Mouse (Mus musculus) left cerebral cortex, postnatal 10 days (tissue): ENCODE results near the gene Csrnp3. TPM values are rescaled to one million over a fixed set of nuclear protein-coding genes. Genes with fewer than 3 reads are reported as not detected.
A peak's percentile ranks its signal among the peaks of the same experiment; 100 is the strongest.

Source experiments
- DNase-seq, 2 experiments: peaks; one replicate each; pipeline ENCODE4 v3.0.0; 2021 to 2022; ENCODE audit warnings: low spot score in 2 of 2, mixed read lengths in 1 of 2; ENCODE audit errors: extremely low spot score in 1 of 2
- intact Hi-C: fragments of 180-260 bp; cut with DNase I; formaldehyde crosslinking; loops from one replicate; pipeline ENCODE4 v1.15.1; 2025
- total RNA-seq, 2 experiments: library from RNA; stranded (reverse); gene quantifications; 2 replicates each; pipeline ENCODE4 v1.2.3; 2021

Csrnp3 gene
- total RNA-seq, 2 experiments from 2014 or later, result 97.7 to 107 TPM

DNA sequence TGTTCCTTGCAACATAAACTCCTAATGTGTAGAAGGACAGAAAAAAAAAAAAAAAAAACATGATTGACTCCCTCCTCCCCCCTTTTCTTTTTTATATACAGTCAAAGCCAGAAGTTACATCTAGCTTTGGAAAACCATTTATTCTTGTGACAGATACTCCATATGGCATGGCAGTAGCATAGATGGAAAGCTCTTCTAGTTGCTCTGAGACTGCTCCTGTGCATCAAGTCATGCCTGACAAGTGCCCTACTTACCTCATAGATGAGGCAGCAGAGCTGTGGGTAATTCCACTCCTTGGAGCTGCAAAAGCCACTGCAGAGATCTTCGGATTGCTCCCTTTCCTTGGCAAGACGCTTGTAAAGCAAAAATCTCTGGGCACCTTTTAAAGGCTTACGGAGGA, 143.2 kb downstream of the Csrnp3 start:
- intact Hi-C loops, result no loop called here
- no peak for DNase-seq

DNA sequence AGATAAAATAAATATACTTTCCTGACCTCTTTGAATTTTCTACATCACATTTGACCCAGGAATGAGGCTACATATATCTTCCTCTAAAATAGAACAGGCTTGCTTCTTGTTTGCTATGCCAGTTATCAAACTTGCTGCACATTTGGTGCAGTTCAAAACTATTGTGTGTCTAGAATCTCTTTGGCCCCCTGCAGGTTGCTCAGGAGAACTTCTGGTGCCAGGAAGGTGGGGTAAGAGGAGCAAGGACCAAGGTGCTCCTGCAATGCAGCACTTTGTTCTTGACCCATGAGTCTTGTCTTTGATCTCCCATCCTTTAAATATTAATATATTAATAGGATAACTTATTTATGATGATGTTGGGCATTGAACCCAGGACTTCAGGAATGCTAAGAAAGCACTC, 144.5 kb downstream of the Csrnp3 start:
- no peak for DNase-seq
- intact Hi-C loops, result no loop called here

DNA sequence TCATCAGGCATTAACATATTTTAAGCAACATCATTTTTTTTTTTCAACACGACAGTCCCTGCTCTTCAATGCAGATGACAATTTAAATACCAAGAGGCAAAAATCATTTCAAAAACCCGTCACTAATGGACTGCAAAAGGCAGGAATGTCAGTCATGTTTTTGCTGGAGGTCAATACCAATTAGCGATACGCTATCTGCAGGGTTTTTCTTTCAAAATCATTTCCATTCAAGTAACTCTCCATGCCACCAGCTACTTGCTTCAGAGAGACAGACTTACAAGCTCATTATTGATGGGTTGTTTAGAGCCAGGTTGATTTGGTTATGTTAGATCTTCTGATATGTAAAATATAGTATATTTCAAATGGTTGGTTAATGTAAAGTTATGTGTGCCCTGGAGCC, 145.2 kb downstream of the Csrnp3 start:
- intact Hi-C loops, result no loop called here
- DNase-seq, result no peak

GRCm38 (mm10) chr2:65993371-65993770, 147.8 kb downstream of the Csrnp3 start:
- intact Hi-C loops, result no loop called here
- peak in 1 of 2 experiments; percentile 34 for DNase-seq

DNA sequence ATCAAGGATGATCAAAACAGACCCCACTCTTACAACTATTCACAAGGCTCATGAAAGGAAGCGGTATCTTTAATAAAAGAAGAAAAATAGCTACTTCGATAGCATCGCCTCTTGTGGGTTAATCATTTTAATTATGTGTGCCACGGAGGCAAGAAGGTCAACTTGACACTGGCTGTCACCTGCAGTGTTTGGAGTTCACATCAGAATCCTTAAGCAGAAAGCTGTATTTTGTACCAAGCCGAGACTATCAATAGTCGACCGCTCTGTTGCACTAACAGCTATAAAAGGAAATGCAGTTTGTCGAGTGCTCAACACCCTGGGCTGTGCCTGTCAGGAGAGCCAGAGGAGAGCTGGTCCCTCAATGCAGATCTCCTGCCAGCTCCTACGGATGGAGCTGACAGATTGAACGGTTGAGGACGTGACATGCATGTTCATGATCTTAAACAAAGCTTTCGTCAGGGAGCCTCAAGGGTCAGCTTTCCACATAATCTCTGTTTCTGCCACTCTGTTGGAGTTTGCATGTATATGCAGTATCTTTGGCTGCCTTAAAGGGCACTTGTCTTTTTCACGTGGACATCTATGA, 149.4 kb downstream of the Csrnp3 start:
- intact Hi-C loops, result no loop called here
- no peak for DNase-seq

GRCm38 (mm10) chr2:65998747-65999146, 153.2 kb downstream of the Csrnp3 start:
- DNase-seq, result no peak
- intact Hi-C loops, result no loop called here

GRCm38 (mm10) chr2:66008995-66009654, 163.6 kb downstream of the Csrnp3 start:
- intact Hi-C loops, result no loop called here
- DNase-seq, result no peak

DNA sequence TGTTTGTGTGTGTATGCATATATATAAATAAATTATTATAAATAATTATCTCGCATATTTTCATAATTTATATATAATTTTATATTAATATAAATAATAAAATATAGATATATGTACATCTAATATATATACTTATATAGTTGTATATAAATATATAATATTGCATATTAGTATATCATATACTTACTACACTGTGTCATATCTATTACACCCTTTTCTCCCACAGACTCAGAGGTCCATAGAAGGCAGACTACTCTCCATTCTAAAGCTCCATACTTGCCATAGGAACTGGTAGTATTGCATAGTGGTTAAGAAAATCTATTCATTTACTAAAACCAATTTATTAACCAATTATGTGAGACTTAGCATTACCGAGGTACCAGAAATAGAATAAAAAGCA, 164.1 kb downstream of the Csrnp3 start:
- DNase-seq, result no peak
- intact Hi-C loops, result no loop called here

DNA sequence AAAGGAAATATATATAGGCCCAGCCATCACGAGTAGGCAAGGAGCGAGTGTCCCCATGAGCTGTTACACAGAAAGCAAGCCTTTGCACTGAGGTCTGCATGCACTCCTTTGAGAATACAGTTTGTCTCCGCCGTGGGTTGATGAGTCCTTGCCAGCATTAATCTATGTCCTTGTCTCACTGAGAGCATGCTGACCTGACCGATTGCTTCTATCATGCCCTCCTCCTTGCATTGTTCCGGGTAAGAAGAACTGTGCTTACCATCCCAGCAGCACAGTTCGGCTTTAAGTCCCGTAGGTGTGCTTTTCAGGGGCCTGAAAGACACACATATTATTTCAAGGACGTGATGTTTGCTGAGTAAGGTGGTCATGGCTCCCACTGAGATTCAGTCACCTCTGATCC, 173.1 kb downstream of the Csrnp3 start:
- DNase-seq, result no peak
- intact Hi-C loops, result no loop called here

GRCm38 (mm10) chr2:66019235-66019634, 173.7 kb downstream of the Csrnp3 start:
- DNase-seq, result no peak
- intact Hi-C loops, result no loop called here

GRCm38 (mm10) chr2:66023419-66023818, 177.9 kb downstream of the Csrnp3 start:
- no peak for DNase-seq

GRCm38 (mm10) chr2:66024837-66025236, 179.3 kb downstream of the Csrnp3 start:
- intact Hi-C loops, result no loop called here
- no peak for DNase-seq

More at GRCm38 (mm10) chr2:66023419-66023818, 177.9 kb downstream of the Csrnp3 start:
- intact Hi-C loops, result no loop called here

DNA sequence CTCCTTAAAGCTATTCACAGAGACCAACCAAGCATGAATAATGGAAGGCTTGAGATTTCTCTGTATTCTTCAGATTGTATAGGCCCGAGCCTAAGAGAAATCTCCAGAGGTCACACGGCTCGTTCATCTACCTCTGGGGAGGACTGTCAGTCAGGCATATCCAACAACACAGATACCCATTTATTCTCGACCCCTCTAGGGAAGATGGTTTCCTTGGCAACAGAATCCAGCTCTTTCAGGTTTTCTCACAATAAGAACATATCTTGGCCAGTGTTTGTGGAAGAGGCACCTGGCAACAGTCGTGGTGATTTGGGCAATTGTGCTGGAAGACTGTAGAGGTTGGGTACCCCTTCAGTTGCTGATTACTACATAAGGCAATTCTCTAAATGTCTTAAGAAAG, 183.2 kb downstream of the Csrnp3 start:
- intact Hi-C loops, result no loop called here
- DNase-seq, result no peak

- DNase-seq, result peak; percentile 44 to 53
- intact Hi-C loops, result no loop called here
These were observed 189.5 kb downstream of the Csrnp3 start for GRCm38 (mm10) chr2:66034907-66035679.

- intact Hi-C loops, result loop anchor here (5.0 kb wide), 1 partner anchor 137 kb away; no protein-coding TSS in a partner anchor
- no peak for DNase-seq
These were observed 195.0 kb downstream of the Csrnp3 start for GRCm38 (mm10) chr2:66040611-66041010.

GRCm38 (mm10) chr2:66041203-66041916, 195.8 kb downstream of the Csrnp3 start:
- DNase-seq, result no peak
- intact Hi-C loops, result loop anchor here (5.0 kb wide), 1 partner anchor 136 kb away; no protein-coding TSS in a partner anchor

DNA sequence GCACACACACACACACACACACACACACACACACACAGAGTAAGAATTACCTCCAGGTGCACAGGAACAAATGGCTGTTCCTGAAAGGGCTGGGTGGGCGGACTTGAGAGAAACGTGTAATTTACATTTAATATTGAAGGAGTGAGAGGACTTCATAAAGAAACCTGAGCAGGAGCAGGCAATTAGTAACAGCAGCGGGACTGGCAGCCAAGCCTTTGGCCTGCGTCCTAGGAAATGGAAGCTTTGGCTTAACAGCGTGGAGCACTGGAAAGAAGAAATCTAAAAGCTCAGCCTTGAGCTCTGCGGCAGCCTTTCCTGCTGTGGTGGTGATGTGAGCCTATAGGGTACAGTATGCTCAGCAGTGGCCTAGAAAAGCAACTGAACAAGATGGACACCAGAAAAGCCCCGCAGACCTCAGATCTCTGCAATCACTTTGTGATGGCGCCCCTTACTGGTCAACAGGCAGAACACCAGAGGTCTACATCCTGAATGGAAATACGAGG, 196.4 kb downstream of the Csrnp3 start:
- peak; percentile 53 to 58 for DNase-seq
- intact Hi-C loops, result loop anchor here (2.0 to 5.0 kb wide), 2 partner anchors 135 to 249 kb away; no protein-coding TSS in a partner anchor

DNA sequence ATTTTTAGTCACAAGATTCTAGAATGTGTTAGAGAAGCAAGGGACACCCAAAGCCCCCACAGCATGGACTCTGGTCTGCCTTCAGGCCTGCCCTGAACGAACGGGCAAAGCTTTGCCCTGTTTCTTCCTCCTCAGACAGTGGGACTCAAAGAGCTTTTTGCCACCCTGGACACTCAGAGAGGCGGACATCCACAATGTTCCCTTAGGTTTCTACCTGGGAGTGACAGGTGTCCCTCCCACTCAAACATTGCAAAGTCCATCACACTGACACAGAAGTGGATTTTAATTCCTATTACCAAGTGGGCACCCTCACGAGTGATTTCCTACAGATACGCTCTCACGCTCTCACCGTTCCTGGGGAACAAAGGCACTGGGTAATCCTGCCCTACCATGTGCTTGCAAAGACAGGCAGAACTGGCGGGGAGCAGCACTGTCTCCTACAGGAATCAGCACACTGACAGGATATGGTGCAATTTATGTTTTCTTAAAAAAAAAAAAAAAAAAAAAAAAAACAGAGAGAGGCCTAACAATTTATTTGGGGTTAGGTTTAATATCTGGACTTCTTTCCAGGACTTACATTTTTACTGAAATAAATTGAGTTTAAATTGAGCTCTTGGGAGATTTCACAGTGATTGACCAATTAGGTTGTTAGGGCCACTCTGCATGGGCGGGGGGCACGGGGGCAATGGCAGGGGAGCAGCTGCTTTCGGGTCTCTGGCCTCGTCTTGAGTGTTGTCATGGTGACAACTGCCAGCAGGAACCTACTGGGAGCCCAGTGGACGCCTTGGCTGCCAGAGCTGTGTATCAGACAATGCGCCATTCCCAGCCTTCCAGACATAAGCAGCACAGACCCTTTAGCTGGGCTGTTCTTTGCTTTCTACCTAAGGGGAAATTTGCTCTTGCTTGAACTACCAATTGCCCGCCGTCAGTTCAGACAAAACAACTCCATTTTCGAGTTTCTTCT, 198.2 kb downstream of the Csrnp3 start:
- intact Hi-C loops, result loop anchor here (2.0 to 5.0 kb wide), 2 partner anchors 134 to 251 kb away; no protein-coding TSS in a partner anchor
- DNase-seq, result no peak
